Mouse (Mus musculus) embryonic facial prominence, embryonic 13.5 days (tissue): ENCODE measurements around the gene Cebpzos. TPM values are rescaled to one million over a fixed set of nuclear protein-coding genes. Genes with fewer than 3 reads are reported as not detected.

Experiments
- ATAC-seq: fragments of 200-750 bp; cut with Nextera tagmentation; 2 replicates; pipeline ENCODE4 v1.8.0; 2017; ENCODE audit warnings: low read depth; ENCODE audit not compliant: insufficient number of reproducible peaks, insufficient read depth, low FRiP score, low TSS enrichment
- H3K27ac ChIP-seq: fragments of 300-500 bp; sonication (generic); 2 replicates; pipeline ENCODE4 v1.5.1; 2015; ENCODE audit warnings: moderate library complexity, mild to moderate bottlenecking, inconsistent platforms
- H3K27me3 ChIP-seq: fragments of 300-500 bp; sonication (generic); 2 replicates; pipeline ENCODE4 v1.6.1; 2015; ENCODE audit warnings: mild to moderate bottlenecking, inconsistent platforms
- H3K36me3 ChIP-seq: fragments of 300-500 bp; sonication (generic); 2 replicates; pipeline ENCODE4 v1.6.1; 2015; ENCODE audit warnings: mild to moderate bottlenecking, inconsistent platforms
- H3K4me1 ChIP-seq: fragments of 300-500 bp; sonication (generic); 2 replicates; pipeline ENCODE4 v1.6.1; 2015; ENCODE audit warnings: inconsistent platforms
- H3K4me2 ChIP-seq: fragments of 300-500 bp; sonication (generic); 2 replicates; pipeline ENCODE4 v1.6.1; 2015; ENCODE audit warnings: moderate library complexity, mild to moderate bottlenecking, inconsistent platforms
- H3K4me3 ChIP-seq: fragments of 300-500 bp; sonication (generic); 2 replicates; pipeline ENCODE4 v1.5.1; 2015; ENCODE audit warnings: mild to moderate bottlenecking, inconsistent platforms
- H3K9ac ChIP-seq: fragments of 300-500 bp; sonication (generic); 2 replicates; pipeline ENCODE4 v1.6.1; 2015; ENCODE audit warnings: mild to moderate bottlenecking, inconsistent platforms
- H3K9me3 ChIP-seq: fragments of 300-500 bp; sonication (generic); 2 replicates; pipeline ENCODE4 v1.6.1; 2016; ENCODE audit warnings: inconsistent platforms
- WGBS: fragments of 180-500 bp; shearing (Covaris S2); methylation state at CpG from one replicate; pipeline ENCODE4 v1.1.7; 2015; ENCODE audit warnings: mixed read lengths; 5-methylcytosine and 5-hydroxymethylcytosine counted together
- polyA plus RNA-seq: library from polyadenylated mRNA; unstranded; fragments of >200 nt; fragmentation: Nextera tagmentation; extraction: Ambion mirVana; gene quantifications from 2 replicates; pipeline ENCODE4 v1.2.1, GENCODE M21; 2015

Gene Cebpzos
- polyA plus RNA-seq, 1 experiment from 2014 or later: 119 TPM

DNA sequence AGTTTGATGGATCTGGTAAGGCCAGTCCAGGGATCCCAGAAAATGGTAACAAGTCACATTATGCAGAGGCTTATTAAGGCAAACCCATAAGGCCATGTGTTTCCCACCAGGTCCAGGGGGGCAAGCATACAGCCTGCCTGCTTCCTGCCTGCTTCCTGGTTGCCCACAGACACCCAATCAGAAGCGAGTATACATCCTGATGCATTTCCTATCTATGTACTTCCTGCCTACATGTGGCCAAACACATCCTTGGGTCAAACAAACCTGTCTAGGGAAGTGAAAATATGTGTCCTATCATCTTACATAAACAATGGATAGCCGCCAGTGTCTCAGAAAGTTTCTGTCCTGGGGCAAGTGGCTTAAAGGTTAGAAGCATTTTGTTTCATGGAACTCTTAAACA lies 13.1 kb upstream of the Cebpzos start:
- no peaks in the 10 kb centered on the region for H3K4me1 ChIP-seq
- WGBS: 78% methylated on average over 2 of the region's 2 CpGs
- H3K9ac ChIP-seq: no peak overlapping the region
- H3K36me3 ChIP-seq: no peaks in the 10 kb centered on the region
- ATAC-seq: no peak
- no peak overlapping the region for H3K27ac ChIP-seq
- no peak overlapping the region for H3K4me3 ChIP-seq
- no peak overlapping the region for H3K4me2 ChIP-seq
- H3K27me3 ChIP-seq: no peaks in the 10 kb centered on the region; the same call in 1 of the 2 replicates
- H3K9me3 ChIP-seq: no peaks in the 10 kb centered on the region

DNA sequence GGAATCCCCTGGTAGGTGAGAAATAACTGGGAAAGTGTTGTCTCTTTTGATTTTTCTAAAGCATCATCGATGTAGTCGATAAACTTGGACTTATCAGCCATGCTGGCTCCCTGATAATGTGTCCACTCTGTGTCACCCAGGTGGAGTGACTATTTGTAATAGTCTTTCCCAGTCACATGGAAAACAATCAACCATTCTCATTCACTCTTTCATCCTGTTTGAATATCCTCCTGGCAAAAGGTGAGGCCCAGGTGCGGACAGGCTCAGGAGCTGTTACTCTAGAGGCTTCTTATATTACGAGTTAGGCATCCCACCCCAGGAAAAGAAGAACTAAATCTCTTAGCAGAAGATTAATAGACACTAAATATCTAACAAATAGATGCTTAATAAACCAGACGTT lies 9.4 kb upstream of the Cebpzos start, which contains the start of gene Sult6b1:
Sult6b1 (minus strand) TSS at position 101 of the 400 bp plus-strand sequence.
- Histone ChIP-seq H3K4me1 (no peaks in the 10 kb centered on the region), H3K4me3 (no peak within 1 kb of the TSS), H3K4me2 (no peak within 1 kb of the TSS), H3K36me3 (no peaks in the 10 kb centered on the region), H3K9ac (no peak within 1 kb of the TSS), H3K9me3 (no peaks in the 10 kb centered on the region), H3K27me3 (no peaks in the 10 kb centered on the region), H3K27ac (no peak within 1 kb of the TSS)
- 82% methylated on average over 5 of the region's 5 CpGs for WGBS
- ATAC-seq: no peak

DNA sequence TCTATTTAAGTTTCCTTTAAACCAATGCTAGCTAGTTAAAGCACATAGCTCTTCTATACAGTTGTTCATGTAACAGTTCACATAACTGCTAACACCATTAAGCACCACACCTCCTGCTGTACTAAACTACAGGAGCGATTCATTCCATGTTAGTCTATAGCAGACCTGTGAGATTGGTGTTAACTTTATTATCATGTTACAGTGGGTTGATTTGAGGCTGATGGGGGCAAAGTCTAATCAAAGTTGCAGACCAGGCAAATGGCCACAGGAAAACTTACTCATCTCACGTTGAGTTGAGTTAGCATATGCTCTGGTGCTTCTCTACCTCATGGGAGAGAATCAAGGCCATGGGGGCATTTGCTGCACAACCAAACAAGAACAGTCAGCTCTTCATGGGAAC lies 6.9 kb upstream of the Cebpzos start:
- H3K27ac ChIP-seq: no peak overlapping the region
- H3K4me3 ChIP-seq: no peak overlapping the region
- H3K9me3 ChIP-seq: no peaks in the 10 kb centered on the region
- 73% methylated on average over 2 of the region's 2 CpGs for WGBS
- H3K9ac ChIP-seq: no peak overlapping the region
- H3K4me1 ChIP-seq: no peaks in the 10 kb centered on the region
- no peak for ATAC-seq
- H3K4me2 ChIP-seq: no peak overlapping the region
- H3K27me3 ChIP-seq: no peaks in the 10 kb centered on the region
- H3K36me3 ChIP-seq: no peaks in the 10 kb centered on the region

DNA sequence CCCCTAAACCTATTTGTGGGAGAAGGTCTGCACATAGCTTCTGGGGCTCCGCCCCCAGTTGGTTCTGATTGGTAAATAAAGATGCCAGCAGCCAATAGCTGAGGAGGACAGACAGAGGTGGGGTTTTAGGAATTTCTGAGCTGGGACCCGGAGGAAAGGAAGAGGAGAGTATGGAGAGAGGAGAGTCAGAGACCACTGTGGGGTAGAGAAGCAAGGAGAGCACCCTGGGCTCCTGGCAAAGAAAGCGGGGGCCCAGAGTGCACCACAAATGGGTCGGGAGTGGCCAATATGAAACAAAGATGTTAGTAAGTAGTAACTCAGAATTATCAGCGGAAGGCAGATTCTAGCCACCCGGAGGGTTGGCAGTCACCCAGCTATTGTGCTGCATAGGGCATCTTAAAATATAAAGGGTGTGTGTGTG lies 3.4 kb upstream of the Cebpzos start:
- Histone ChIP-seq H3K27ac (no peak overlapping the region), H3K27me3 (no peaks in the 10 kb centered on the region), H3K9ac (peak overlapping the region; percentile 37; the same call in 1 of the 2 replicates), H3K9me3 (no peaks in the 10 kb centered on the region), H3K4me1 (peaks cover 12% of the 10 kb centered on the region), H3K36me3 (no peaks in the 10 kb centered on the region), H3K4me2 (peak overlapping the region; percentile 53), H3K4me3 (peak overlapping the region; percentile 38)
- ATAC-seq: no peak
- WGBS: 27% methylated on average over 6 of the region's 6 CpGs

DNA sequence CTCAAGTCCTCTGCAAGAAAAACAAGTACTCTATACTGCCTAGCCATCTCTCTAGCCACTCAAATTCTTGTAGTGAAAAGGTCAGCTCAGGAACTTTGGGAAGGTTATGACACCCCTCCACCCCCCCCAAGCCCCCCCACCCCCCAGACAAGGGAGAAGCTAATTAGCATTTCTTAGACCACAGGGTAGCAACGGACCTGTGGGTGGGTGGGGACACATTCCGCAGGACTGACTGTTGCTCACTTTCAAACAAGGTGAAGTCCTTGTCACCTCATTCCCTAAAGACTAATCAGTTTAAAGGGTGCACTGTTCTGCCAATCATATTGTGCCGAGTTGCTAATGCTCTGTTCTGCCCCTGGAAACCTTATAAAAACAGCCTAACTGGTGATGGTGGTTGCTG lies 2.4 kb upstream of the Cebpzos start:
- Histone ChIP-seq H3K36me3 (peaks cover 6% of the 10 kb centered on the region), H3K27me3 (no peaks in the 10 kb centered on the region), H3K4me2 (no peak overlapping the region), H3K4me1 (peaks cover 16% of the 10 kb centered on the region), H3K9me3 (no peaks in the 10 kb centered on the region), H3K27ac (no peak overlapping the region), H3K4me3 (no peak overlapping the region), H3K9ac (no peak overlapping the region)
- 79% methylated on average over 3 of the region's 3 CpGs for WGBS
- no peak for ATAC-seq

DNA sequence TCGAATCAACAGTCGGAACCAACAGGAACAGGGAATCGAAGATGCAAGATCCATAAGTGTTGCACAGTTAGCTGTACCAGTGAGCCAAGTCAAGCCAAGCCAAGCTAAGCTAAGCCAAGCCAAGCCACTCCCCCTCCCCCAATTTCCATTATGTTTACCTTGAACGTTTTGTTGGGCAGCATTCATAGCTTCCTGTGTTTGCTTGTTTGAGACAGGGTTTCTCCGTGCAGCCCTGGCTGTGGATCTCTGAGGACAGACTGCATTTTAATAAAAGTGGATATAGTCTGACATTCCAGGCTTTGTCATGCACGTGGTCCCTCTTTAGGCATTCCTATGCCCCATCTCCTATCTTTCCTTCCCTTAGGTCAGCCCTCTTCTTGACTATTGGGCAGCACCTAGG lies 528 bp upstream of the Cebpzos start:
- Histone ChIP-seq H3K9me3 (no peaks in the 10 kb centered on the region), H3K4me2 (peak overlapping the region; percentile 64), H3K27me3 (no peaks in the 10 kb centered on the region), H3K4me3 (peak overlapping the region; percentile 70), H3K4me1 (peaks cover 16% of the 10 kb centered on the region), H3K36me3 (peaks cover 23% of the 10 kb centered on the region), H3K9ac (peak overlapping the region; percentile 87), H3K27ac (peak overlapping the region; percentile 87; the same call in 1 of the 2 replicates)
- no peak for ATAC-seq
- WGBS: 53% methylated on average over 6 of the region's 6 CpGs

DNA sequence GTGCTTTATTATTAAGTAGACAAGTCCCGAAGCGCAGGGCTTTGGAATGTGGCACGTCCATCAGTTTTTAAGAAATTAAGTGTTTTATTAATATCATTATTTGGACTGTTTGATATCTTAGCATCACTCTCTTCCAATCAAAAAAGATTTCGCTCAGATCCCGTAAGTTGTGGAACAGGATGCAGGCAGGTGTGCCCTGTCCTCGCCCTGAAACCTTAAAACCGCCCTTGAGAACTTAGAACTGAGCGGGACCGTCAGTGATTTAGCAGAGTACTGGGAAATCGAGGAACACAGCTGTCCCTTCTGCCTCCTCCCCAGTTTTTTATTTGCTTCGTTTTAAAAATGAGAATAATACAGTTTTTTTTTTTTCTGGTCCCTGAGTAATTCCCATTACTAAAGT lies 599 bp downstream of the Cebpzos start:
- Histone ChIP-seq H3K9ac (peak overlapping the region; percentile 87), H3K27ac (peak overlapping the region; percentile 87), H3K4me3 (peak overlapping the region; percentile 70), H3K27me3 (no peaks in the 10 kb centered on the region), H3K4me2 (peak overlapping the region; percentile 64), H3K36me3 (peaks cover 33% of the 10 kb centered on the region), H3K9me3 (no peaks in the 10 kb centered on the region), H3K4me1 (peaks cover 16% of the 10 kb centered on the region)
- no peak for ATAC-seq
- WGBS: 1% methylated on average over 11 of the region's 11 CpGs

DNA sequence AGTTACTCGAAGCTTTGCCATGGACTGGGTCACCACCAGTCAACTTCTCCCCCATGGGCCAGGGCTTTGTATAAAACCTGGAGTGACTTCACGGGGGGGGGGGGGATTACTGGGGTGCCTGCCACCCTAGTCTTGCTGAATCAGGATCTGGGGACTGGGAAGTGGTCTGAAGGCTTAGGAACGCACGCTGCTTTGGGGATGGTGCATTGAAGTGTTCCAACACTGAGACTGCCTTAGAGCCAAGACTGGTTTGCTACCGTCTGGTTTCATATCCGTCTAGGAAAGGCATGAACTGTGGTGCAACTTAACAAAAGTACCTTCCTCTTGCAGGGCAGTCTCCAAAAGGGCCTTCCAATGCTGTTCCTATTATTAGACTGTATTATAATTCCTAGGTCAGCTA lies 1.4 kb downstream of the Cebpzos start:
- H3K9ac ChIP-seq: peak overlapping the region; percentile 87; the same call in 1 of the 2 replicates
- ATAC-seq: no peak
- peaks cover 40% of the 10 kb centered on the region for H3K36me3 ChIP-seq
- peak overlapping the region; percentile 64 for H3K4me2 ChIP-seq
- no peaks in the 10 kb centered on the region for H3K27me3 ChIP-seq
- 44% methylated on average over 6 of the region's 6 CpGs for WGBS
- H3K4me1 ChIP-seq: peaks cover 16% of the 10 kb centered on the region
- H3K9me3 ChIP-seq: no peaks in the 10 kb centered on the region
- H3K4me3 ChIP-seq: no peak overlapping the region
- no peak overlapping the region for H3K27ac ChIP-seq

DNA sequence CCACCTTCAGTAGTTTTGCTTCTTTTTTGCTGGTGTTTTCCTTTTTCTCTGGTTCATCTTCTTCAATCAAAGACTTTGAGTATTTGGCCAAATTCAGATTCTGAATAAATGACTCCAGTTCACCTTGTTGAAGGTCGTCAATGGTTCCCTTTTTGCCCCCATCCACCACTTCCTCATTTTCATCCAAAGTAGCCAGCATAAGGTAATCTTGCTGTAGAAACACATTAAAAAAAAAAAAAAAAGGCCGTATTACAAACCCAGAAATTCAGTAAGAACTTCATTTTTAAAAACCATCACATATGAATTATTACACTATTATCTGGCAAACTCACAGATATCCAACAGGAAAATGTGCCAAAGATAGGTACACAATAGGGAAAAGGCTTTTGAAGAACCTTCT lies 19.6 kb downstream of the Cebpzos start:
- Histone ChIP-seq H3K4me1 (peaks cover 19% of the 10 kb centered on the region), H3K9ac (peak overlapping the region; percentile 85), H3K27me3 (no peaks in the 10 kb centered on the region), H3K9me3 (no peaks in the 10 kb centered on the region), H3K4me2 (peak overlapping the region; percentile 81), H3K36me3 (peaks cover 50% of the 10 kb centered on the region), H3K4me3 (peak overlapping the region; percentile 93), H3K27ac (no peak overlapping the region)
- ATAC-seq: no peak
- 82% methylated on average over 2 of the region's 2 CpGs for WGBS

DNA sequence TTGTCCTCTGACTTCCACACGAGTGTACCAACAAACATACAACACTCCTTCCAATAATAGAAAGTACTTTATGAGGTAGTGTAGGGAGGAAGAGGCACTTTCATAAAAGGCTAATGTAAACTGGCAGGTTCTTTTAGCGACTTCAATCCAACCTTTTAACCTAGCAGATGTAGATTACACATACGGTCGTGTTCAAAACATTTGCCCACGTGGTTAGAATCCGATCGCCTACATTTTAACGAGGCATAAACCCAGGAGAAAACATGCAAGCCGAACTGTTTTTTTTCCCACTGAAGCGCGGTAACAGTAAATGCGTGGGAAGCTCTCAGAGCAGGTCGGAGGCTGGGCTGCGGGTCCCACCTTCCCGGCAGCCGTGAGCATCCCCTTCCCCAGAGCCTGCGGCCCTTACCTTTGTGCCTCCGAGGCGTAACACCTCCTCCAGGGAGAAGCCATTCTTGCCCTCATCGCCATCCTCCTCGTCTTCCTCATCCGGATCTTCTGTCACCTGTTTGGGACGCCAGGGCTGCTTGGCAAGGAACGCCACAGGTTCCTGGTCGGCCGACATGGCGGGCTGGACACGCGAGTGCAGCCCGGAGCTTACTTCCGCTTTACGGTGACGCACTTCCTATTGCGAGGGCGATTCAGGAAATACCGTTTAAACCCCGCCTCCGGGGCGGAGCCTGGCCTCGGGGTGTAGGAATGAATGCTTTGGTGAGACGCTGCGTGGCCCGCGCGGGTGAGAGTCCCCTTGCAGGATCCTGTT lies 20.3 kb downstream of the Cebpzos start, which contains the start of the genes Cebpz and Ndufaf7:
Cebpz (minus strand) TSS at position 601 of the 763 bp plus-strand sequence.
Ndufaf7 (plus strand) TSS at position 671 of the 763 bp plus-strand sequence.
- under 1% methylated on average over 45 of the region's 45 CpGs for WGBS
- H3K4me3 ChIP-seq: peak within 1 kb of the TSS; percentile 93
- peak within 1 kb of the TSS; percentile 81 for H3K4me2 ChIP-seq
- H3K9me3 ChIP-seq: no peaks in the 10 kb centered on the region
- peak; percentile 96 for ATAC-seq
- peak within 1 kb of the TSS; percentile 85 for H3K9ac ChIP-seq
- peak within 1 kb of the TSS; percentile 39; the same call in 1 of the 2 replicates for H3K27ac ChIP-seq
- H3K4me1 ChIP-seq: peaks cover 19% of the 10 kb centered on the region
- H3K36me3 ChIP-seq: peaks cover 46% of the 10 kb centered on the region
- no peaks in the 10 kb centered on the region for H3K27me3 ChIP-seq

DNA sequence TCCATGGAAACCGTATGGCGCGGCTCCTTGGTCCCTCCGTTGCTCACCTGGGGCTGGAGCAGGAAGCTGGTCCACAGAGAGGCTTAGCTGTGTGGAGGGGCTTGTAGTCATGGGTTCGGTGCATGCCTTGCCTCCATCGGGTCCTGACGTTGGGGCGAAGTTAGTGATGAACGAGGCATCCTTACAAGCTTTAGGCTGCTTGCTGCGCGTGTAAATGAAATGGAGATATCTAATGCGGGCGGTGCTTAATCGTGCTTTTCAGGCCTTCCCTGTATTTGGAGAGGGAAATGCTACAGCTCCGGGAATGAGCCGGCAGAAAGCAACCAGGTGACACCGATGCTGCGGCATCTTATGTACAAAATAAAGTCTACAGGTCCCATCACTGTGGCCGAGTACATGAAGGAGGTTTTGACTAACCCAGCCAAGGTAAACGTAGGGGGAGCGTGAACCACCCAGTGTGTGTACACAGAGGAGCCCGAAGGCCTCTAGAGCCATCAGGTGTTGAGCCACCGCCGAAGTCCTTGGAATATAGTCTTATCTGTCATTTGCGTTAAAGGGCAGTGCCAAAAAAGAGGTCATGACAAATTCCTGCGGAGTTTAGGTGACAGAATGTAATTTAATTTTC lies 21.0 kb downstream of the Cebpzos start:
- WGBS: 8% methylated on average over 26 of the region's 26 CpGs
- Histone ChIP-seq H3K27me3 (no peaks in the 10 kb centered on the region), H3K4me3 (peak overlapping the region; percentile 93), H3K9ac (peak overlapping the region; percentile 85), H3K4me2 (peak overlapping the region; percentile 81), H3K27ac (0 out of 2 replicates have a peak overlapping the region, but pooled peaks have one; percentile 39), H3K36me3 (peaks cover 46% of the 10 kb centered on the region), H3K4me1 (peaks cover 19% of the 10 kb centered on the region), H3K9me3 (no peaks in the 10 kb centered on the region)
- ATAC-seq: no peak
